1 mouse cellular context compared by ENCODE assay signal in the genomic region with DNA sequence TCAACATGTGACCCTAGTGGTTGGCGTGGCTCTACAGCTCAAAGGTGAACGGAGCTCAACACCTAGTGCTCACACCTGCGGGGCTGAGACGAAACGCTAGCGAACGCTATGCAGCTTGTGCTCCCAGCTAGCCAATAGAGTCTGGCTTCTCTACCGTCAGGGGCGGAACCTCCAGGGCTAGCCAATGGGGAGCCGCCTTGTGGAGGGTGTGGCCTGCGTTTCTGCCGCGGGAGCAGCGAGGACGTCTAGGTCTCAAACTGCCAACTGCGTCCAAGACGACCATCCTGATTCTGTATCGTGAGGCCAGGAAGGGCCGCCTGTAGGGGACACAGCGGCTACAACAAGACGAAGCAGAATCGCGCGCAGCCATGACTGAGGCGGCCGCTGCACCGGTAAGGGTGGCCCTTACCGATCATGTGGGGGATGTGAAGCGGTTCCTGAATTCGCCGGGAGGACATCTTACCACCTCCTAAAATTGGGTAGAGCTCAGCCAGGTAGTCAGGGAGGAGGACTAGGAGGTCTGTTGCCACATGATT.
A peak's percentile ranks its signal among the peaks of the same experiment; 100 is the strongest.
TF ChIP-seq lines count a peak whose summit lies in the region.

Zfp956 (plus strand) TSS at position 200 of the 536 bp plus-strand sequence.

TF ChIP-seq in MEL, 35 proteins besides CTCF, POLR2A, EP300 and RAD21 (continued from another document):
- TF ChIP-seq GABPA (IDR thresholded peaks at IDR 0.05; ENCODE audit: low read depth, low read length) (no peak), TBP (IDR thresholded peaks at IDR 0.05; ENCODE audit: low read depth, low read length) (peak; percentile 73; the same call in 1 of the 2 replicates), MEF2A (IDR thresholded peaks at IDR 0.05; ENCODE audit: extremely low read depth, insufficient replicate concordance, low read depth, low read length, poor library complexity, severe bottlenecking) (no peak), CHD1 (IDR thresholded peaks at IDR 0.05; ENCODE audit: low read depth, low read length) (no peak), POLR2AphosphoS2 (IDR thresholded peaks at IDR 0.05; ENCODE audit: low read length) (peak; percentile 70; the same call in 1 of the 2 replicates), ZNF384 (IDR thresholded peaks at IDR 0.05; ENCODE audit: low read depth, low read length) (no peak), MXI1 (IDR thresholded peaks at IDR 0.05; ENCODE audit: low read depth, low read length) (peak; percentile 67), SIN3A (IDR thresholded peaks at IDR 0.05; ENCODE audit: low read length) (peak; percentile 59; the same call in 1 of the 2 replicates), USF2 (IDR thresholded peaks at IDR 0.05; ENCODE audit: borderline replicate concordance in 1 of 2, insufficient read depth in 1 of 2, low read depth in 1 of 2, low read length in 2 of 2) (no peak), ELF1 (IDR thresholded peaks at IDR 0.05; ENCODE audit: low read depth, low read length) (no peak)
